Mouse (Mus musculus) left cerebral cortex, adult 8-10 months (tissue): ENCODE data around the gene Fbxw9. TPM values are rescaled to one million over a fixed set of nuclear protein-coding genes. Genes with fewer than 3 reads are reported as not detected.

Experiments used
- DNase-seq, 2 experiments: peaks; one replicate each; pipeline ENCODE4 v3.0.0; 2022; ENCODE audit warnings: low spot score in 2 of 2
- total RNA-seq, 4 experiments: library from RNA; stranded (reverse); gene quantifications; 2 replicates each; pipeline ENCODE4 v1.2.4; 2022

Gene Fbxw9
- 10 to 100 TPM; 20.1 to 22.0 (median 21.1) TPM for total RNA-seq

DNA sequence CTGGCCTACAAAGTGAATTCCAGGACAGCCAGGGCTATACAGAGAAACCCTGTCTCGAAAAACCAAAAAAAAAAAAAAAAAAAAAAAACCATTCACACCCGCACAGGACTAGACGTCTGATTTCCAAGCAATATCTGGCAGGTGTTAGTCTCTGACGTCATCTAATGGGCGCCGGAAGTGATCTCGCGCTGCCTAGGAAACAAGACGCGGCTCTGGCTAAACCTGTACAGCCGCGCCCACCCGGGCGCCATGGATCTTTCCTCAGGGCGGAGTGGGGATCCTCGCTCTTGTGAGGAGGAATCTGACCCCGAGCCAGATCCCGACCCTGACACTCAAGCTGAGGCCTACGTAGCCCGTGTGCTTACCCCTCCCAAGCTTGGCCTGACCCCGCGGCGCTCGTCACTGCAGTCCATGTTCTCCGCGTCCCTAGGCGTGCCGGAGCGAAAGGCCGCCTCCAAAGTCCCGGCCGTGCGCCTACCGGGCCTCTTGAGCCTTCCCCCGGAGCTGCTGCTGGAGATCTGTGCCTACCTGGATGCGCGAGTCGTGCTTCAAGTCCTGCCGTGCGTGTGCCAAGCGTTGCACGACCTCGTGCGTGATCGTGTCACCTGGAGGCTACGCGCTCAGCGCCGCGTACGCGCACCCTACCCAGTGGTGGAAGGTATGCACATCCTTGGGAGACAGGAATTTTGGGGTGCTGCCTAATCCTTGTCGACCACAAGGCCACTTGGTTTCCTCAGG is at the start of gene Fbxw9:
Gene Fbxw9, plus strand, starts transcription at position 177 of the 738 bp plus-strand sequence.
- peak; percentile 84 to 91 for DNase-seq

GRCm38 (mm10) chr8:85011242-85011641 is 48.6 kb upstream of the Fbxw9 start:
- no peak for DNase-seq

DNA sequence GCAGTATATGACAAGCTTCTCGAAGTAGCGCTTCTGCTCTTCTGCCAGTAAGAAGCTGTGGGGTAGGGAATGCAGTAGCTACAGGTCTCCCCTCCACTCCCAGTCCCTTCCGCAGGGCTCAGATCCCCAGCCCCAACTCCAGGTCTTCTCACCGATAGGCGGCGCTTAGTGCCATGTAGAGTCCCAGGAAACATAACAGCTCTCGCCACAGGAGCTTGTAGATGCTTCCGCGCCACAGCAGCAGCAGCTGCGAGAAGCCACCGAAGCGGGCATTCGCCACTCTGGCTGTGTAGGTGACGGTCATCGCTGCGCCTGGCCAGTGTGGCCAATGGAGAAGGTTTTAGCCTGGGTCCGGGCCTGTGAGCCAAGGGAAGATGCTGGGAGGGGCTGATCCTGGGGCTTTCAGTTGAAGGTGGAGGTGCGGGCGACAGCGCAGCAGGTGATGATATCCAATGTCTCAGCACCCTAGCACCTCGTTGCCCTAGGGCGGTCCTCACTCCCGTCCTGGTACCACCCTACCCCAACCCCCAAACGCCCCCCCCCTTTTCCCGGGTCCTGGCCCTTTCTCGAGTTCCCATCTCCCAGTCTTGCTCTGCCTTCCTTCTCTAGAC is 46.5 kb upstream of the Fbxw9 start:
- DNase-seq: peak; percentile 63 to 66

- DNase-seq: no peak
Observed at GRCm38 (mm10) chr8:85014431-85014830, 45.4 kb upstream of the Fbxw9 start, which contains the start of gene Best2. TSS of gene Best2 (minus strand) at chr8:85014531.

DNA sequence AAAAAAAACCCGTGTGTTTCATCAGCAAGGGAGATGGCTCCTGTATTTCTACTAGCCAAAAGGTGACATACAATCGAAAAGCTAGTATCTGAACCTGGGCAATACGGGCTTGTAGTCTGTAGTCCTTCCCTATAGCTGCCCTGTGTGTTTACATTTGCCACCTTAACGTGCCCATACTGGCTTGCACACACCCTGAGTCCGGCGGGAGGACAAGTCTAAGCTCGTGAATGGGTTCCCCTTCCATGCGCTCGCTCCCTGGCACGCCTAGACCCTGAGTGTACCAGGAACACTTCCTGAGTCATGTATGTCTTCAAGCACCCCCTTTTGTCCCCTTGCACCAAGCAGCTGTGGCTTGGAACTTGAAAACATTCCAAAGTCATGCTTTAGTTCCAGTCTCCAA is 43.1 kb upstream of the Fbxw9 start:
- no peak for DNase-seq

GRCm38 (mm10) chr8:85017209-85017608 is 42.6 kb upstream of the Fbxw9 start:
- no peak for DNase-seq

GRCm38 (mm10) chr8:85021514-85022055 is 38.3 kb upstream of the Fbxw9 start:
- DNase-seq: no peak

GRCm38 (mm10) chr8:85023846-85024245 is 36.0 kb upstream of the Fbxw9 start:
- no peak for DNase-seq

DNA sequence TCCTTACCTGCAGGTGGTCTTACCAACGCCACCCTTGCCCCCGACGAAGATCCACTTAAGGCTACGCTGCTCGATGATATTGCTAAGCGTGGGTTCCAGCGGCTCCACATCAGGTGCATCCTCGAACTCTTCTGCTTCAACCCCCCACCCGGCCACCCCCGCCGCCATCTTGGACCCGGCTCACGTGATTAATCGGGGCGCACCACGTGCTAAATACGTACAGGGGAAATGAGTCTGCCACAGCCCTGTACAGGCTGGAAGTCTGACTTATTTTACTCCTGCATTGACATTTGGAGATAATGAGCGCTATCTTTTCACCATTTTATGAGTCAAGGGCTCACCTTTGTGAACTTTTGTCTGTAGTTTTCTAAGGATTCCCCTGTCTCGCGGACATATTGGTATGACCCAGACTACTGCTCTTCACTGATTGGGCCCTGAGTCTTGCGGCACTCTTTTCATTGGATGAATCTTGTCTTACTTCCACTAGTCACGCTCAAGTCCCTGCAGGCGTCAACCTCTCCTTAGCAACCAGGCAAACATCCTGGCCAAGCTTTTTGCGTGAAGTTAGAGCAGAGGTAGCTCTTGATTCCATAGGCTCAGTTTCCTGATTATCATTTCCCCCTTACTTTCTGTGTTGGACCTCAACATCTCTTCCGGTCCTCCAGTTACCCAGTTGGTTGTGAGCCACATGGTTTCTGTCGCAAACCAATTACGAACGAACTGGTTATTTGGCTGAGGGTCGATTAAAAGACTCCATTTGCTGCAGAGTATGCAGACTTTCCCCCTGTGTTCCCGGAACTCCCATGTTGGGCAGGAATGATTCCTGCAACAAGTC is 34.5 kb upstream of the Fbxw9 start, which contains the start of gene Asna1:
Gene Asna1, minus strand, starts transcription at position 184 of the 835 bp plus-strand sequence.
- peak; percentile 76 to 87 for DNase-seq

- DNase-seq: peak; percentile 92 to 95
Observed at GRCm38 (mm10) chr8:85026670-85027515, 33.0 kb upstream of the Fbxw9 start, which contains the start of gene Trir. TSS of gene Trir (plus strand) at chr8:85026823.

DNA sequence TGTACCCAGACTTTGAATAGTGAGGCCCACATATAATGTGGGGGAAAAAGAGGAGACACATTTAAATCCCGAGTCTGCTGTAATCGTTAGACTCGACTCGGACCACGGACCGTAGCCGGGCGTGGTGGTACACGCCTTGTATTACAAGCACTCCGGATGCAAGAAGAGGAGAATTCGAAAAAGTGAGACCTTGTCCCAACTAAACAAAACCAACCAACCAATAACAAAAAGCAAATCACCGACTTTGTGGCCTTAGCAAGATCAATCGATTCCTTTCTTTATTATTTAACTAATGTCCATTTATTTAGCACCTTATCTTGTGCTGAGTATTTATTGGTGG is 32.4 kb upstream of the Fbxw9 start:
- no peak for DNase-seq

DNA sequence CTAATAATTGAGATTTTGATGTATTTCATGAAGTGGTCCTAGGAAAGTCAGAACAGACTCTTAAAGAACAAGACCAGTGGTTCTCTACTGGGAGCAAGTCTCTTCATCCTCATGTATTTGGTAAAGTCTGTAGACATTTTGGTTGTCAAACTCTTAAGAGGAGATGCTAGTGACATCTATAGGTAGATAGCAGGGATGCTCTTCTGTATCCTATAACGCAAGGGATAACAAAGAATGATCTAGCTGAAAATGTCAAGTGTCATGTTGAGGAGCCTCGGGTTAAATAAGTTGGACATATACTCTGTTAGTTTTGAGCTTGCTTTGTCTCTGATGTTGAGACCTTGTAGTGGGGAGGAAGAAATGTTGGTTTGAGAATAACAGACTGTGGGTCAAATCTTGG is 31.9 kb upstream of the Fbxw9 start:
- DNase-seq: no peak

DNA sequence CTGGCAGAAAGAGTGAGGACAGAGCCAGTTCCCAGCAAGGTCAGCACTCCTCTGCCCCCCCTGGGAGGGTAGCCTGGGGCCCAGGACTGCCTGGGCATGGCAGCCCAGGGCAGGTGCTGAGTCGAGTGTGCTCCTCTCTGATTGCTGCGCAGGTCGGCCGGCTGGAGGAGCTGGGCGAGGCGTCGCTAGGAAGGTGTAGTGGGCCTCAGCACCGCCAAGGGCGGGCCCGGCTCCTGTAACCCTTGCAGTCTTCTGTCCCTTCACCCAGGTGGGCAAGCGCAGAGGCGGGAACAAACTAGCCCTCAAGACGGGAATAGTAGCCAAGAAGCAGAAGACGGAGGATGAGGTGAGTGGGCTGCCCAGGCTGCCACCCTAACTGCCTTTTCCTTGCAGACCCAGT is 30.6 kb upstream of the Fbxw9 start:
- no peak for DNase-seq

DNA sequence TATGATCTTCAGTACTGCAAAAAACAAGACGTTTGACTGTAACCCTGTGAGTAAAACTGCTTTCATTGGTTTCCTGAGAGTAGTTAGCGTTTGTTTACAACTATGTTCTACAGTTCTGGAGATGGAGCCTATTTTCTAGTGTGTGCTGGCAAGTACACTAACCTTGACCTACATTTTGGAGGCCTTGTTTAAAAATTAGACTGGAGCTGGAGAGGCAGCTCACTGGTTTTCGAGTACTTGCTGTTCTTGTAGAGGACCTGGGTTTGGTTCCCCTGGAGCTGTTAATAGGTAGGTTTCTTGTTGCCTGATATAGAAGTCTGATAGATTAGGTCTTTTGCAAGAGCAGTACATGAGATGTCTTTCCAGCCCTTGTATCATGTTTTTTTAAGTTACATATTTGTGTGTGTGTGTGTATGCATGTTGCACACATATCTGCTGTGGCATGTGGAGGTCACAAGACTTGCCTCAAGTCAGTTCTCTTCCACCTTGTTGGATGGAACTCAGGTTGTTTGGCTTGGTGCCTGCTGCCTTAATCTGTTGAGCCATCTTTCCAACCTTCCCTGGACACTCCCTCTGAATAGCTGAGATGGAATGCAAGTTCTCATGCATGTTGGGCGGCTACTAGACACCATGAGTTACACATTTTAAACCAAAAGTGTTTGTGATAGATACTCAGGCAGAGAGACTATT is 27.1 kb upstream of the Fbxw9 start:
- no peak for DNase-seq

DNA sequence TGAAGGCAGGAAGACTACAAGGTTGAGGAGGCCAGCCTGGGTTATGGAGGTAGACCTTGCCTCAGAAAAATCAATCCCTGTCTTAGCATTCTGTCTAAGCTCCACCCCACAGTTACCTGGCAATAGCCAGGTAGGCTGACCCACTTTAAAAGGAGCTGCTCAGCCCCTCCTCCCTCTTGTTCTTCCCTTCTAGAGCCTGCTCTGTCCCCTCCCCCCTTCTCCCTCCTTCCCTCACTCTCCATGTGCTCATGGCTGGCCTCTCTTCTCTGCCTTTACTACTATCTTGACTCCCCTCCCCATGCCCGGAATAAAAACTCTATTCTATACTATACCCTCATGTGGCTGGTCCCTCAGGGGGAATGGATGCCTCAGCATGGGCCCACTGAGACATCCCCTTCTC is 26.0 kb upstream of the Fbxw9 start:
- no peak for DNase-seq

- DNase-seq: peak in 1 of 2 experiments; percentile 61
Observed at GRCm38 (mm10) chr8:85034764-85035163, 25.1 kb upstream of the Fbxw9 start.

DNA sequence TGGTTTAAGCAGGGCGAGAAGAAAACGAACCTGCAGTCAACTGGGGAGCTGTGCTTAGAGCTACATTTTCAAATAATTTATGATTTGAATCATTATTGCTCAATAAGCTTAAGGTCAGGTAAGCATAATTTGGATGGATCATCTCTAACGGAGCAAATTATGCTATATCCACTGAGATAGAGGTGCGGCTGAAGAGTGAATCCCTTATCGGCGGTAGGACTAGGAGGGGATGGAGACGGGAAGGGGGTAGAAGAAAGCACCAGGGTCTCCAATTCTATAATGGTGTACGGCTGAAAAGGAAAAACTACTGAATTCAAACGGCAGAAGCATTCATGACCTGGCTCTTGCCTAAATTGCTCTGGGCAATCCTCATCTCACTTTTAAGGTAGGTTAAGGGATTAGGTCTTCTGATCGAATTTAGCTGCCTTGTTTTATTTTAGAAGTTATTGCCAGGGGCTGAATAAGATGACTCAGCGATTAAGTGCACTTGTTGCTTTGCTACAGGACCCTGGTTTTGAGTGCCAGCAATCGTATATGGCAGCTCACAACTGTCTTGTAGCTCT is 24.6 kb upstream of the Fbxw9 start:
- no peak for DNase-seq

GRCm38 (mm10) chr8:85035728-85036310 is 24.0 kb upstream of the Fbxw9 start:
- DNase-seq: no peak

DNA sequence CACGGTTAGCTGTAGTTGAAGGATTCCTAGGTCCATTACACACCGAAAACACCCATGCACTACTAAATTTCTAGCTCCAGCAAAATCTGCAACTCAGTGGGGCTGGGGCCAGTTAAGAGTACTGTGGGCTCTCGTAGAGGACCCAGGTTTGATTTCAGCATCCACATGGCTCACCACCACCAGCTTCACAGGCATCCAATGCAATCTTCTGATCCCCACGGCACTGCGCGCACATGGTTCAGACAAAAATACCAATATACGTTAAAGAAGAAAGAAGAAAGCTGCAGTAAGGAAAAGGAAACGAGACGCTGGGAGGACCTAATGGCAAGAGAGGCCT is 23.5 kb upstream of the Fbxw9 start:
- no peak for DNase-seq
